Mouse (Mus musculus) hindbrain, embryonic 10.5 days (tissue): Measurements from ENCODE around the gene Rp9. TPM values are rescaled to one million over a fixed set of nuclear protein-coding genes. Genes with fewer than 3 reads are reported as not detected.
"Not testable (repeated sequence)": the region's sequence is repeated elsewhere in the genome, so short reads cannot be mapped to it uniquely, and the experiment has no call there.

Experiments
- DNase-seq: peaks from one replicate; pipeline ENCODE4 v3.0.0-alpha.2; 2017; ENCODE audit warnings: low spot score
- H3K27ac ChIP-seq: fragments of 300-500 bp; sonication (generic); 2 replicates; pipeline ENCODE4 v1.5.1; 2016; ENCODE audit warnings: mild to moderate bottlenecking, moderate library complexity
- H3K27me3 ChIP-seq: fragments of 300-500 bp; sonication (generic); 2 replicates; pipeline ENCODE4 v1.6.1; 2016; ENCODE audit warnings: mild to moderate bottlenecking; ENCODE audit not compliant: poor library complexity, insufficient read depth, severe bottlenecking
- H3K36me3 ChIP-seq: fragments of 300-500 bp; sonication (generic); 2 replicates; pipeline ENCODE4 v1.6.1; 2016; ENCODE audit warnings: mild to moderate bottlenecking, moderate library complexity
- H3K4me1 ChIP-seq: fragments of 300-500 bp; sonication (generic); replicated peaks from 2 replicates; pipeline ENCODE4 v1.6.1; 2016; ENCODE audit warnings: mild to moderate bottlenecking
- H3K4me3 ChIP-seq: fragments of 300-500 bp; sonication (generic); 2 replicates; pipeline ENCODE4 v1.5.1; 2016; ENCODE audit warnings: mild to moderate bottlenecking, moderate library complexity
- H3K9me3 ChIP-seq: fragments of 300-500 bp; sonication (generic); 2 replicates; pipeline ENCODE4 v1.6.1; 2016; ENCODE audit warnings: mild to moderate bottlenecking, moderate library complexity
- WGBS: fragments of 180-500 bp; shearing (Covaris S2); methylation state at CpG from one replicate; pipeline ENCODE4 v1.1.7; 2016; 5-methylcytosine and 5-hydroxymethylcytosine counted together
- polyA plus RNA-seq: library from polyadenylated mRNA; unstranded; fragments of >200 nt; fragmentation: Nextera tagmentation; extraction: Ambion mirVana; gene quantifications from 2 replicates; pipeline ENCODE4 v1.2.1, GENCODE M21; 2016

Rp9 gene
- polyA plus RNA-seq, 1 experiment from 2014 or later: 49.1 TPM

DNA sequence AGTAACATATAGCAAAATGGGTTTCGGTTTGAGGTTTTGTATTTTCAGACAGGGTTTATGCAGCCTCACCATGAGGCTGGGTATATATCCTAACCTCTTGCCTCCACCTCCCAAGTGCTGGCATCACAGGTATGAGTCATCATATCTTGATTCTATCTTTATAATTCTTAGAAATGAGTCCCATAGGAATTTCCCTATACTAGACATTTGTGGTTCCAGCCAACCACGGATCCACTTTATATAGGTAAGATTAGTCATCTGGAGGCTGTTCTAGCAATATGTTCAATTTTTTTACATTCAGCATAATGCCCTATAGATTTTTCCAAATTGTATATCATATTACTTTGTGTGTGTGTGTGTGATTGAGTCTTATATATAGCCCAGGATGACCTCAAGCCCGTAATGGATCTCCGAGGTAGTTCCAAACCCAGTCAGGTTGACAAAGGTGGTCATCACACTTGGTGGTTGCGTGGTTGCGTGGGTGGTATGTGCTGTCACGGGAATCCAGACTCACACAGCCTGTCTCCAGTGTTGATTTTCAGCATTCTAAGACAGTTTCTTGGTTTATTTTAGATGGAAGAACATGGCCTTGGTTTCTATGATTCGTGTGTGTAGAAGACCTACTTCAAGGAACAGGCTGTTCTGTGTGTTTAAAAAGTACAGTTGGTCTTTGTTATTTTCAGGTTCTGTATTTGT, 14.5 kb upstream of the Rp9 start:
- no peaks in the 10 kb centered on the region for H3K4me1 ChIP-seq
- no peaks in the 10 kb centered on the region for H3K36me3 ChIP-seq
- WGBS: 90% methylated on average over 8 of the region's 8 CpGs
- H3K4me3 ChIP-seq: no peak overlapping the region
- no peaks in the 10 kb centered on the region for H3K9me3 ChIP-seq
- no peak for DNase-seq
- no peaks in the 10 kb centered on the region for H3K27me3 ChIP-seq
- H3K27ac ChIP-seq: no peak overlapping the region

- Histone ChIP-seq H3K27ac (no peak overlapping the region), H3K4me3 (no peak overlapping the region), H3K9me3 (no peaks in the 10 kb centered on the region), H3K27me3 (no peaks in the 10 kb centered on the region), H3K4me1 (peaks cover 8% of the 10 kb centered on the region), H3K36me3 (no peaks in the 10 kb centered on the region)
- WGBS: 92% methylated on average over 8 of the region's 8 CpGs
- no peak for DNase-seq
Observed at GRCm38 (mm10) chr9:22478946-22479345, 9.4 kb upstream of the Rp9 start.

DNA sequence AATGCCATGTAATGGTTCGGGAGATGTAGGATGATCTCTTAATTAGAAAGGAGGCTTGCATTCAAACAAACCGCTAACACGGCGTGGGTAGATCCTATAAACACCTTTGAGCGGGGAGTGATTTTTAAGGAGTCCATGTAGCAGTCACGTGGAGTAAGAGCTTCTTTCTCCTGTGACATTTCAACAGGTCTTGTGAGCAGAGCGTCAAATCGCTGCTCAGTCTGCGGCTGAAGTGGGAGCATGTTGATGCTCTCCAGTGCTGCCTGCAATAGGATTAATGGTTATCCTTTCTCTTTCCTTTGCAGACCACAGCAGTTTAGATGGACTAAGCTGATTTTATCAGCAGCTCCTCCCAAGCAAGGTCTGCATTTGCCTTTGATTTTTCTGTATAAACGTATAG, 6.7 kb upstream of the Rp9 start:
- H3K27ac ChIP-seq: peak overlapping the region; percentile 82
- DNase-seq: peak; percentile 7
- H3K4me3 ChIP-seq: peak overlapping the region; percentile 71
- WGBS: 8% methylated on average over 10 of the region's 10 CpGs
- peaks cover 8% of the 10 kb centered on the region for H3K4me1 ChIP-seq
- H3K36me3 ChIP-seq: no peaks in the 10 kb centered on the region
- no peaks in the 10 kb centered on the region for H3K27me3 ChIP-seq
- H3K9me3 ChIP-seq: no peaks in the 10 kb centered on the region

DNA sequence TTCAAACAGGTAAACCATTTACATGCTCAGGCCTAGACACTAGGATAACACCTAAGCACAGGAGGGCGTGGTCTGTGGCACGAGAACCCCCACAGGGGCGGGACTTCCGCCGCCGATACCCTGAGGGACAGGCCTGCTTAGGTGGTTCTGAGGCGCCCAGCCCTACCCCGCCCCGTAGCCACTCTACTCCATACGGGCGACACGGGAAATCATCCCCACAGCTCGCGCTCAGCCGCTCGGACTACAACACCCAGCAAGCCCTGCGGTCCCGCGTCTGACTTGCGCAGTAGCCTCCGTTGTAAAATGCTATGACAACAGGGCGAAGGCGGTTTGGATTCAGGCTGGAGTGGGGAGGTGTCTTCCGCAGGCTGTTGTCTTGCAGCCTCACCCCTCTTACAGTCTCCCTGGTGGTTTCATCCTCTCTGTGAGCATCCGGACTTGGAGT, 5.9 kb upstream of the Rp9 start, which contains the start of gene Bbs9:
Gene Bbs9 (plus strand): TSS at position 292 of the 445 bp plus-strand sequence.
- Histone ChIP-seq H3K9me3 (no peaks in the 10 kb centered on the region), H3K4me1 (peaks cover 8% of the 10 kb centered on the region), H3K27ac (peak within 1 kb of the TSS; percentile 82), H3K4me3 (peak within 1 kb of the TSS; percentile 71), H3K36me3 (no peaks in the 10 kb centered on the region), H3K27me3 (no peaks in the 10 kb centered on the region)
- WGBS: under 1% methylated on average over 25 of the region's 25 CpGs
- DNase-seq: peak; percentile 93

- H3K4me3 ChIP-seq: no peak overlapping the region
- H3K9me3 ChIP-seq: no peaks in the 10 kb centered on the region
- 77% methylated on average over 8 of the region's 8 CpGs for WGBS
- H3K27ac ChIP-seq: no peak overlapping the region
- peaks cover 22% of the 10 kb centered on the region for H3K36me3 ChIP-seq
- H3K27me3 ChIP-seq: no peaks in the 10 kb centered on the region
- no peak for DNase-seq
- H3K4me1 ChIP-seq: peaks cover 10% of the 10 kb centered on the region
Observed at GRCm38 (mm10) chr9:22468899-22469259, 664 bp downstream of the Rp9 start.

DNA sequence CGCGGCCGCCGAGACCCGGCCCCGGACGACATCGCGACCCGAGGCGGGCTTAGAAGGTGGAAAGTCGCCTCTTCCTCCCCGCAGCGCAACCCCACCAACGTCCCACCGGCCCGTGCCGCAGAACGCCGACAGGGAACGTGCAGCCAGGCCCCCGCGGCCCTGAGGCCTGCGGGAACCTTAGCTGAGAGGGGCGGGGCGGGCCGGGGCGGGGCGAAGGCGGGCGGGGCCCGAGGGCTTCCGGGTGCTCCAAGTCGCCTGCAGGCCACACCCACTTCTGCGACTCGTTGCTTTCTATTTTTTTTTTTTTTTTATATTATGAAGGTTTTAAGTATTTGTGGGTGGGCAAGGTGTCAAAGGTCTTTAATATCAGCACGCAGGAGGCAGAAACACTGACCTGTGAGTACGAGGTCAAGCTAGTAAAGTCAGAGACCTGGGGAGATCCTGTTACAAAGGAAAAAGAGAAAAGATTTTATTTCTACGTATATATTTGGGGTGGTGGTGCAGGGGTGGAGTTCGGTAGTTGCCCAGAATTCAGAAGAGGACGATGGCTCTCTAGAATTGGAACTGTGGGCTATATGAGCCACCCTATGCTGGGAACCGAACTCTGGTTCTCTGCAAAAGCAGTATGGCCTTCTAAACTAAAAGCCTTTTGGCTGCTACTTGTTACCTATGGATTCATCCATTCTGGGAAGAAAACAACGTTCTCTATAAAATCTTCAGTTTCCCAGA, 1.2 kb downstream of the Rp9 start:
- DNase-seq: peak; percentile 88
- H3K4me1 ChIP-seq: peaks cover 10% of the 10 kb centered on the region
- H3K36me3 ChIP-seq: peaks cover 23% of the 10 kb centered on the region
- WGBS: 5% methylated on average over 43 of the region's 43 CpGs
- peak overlapping the region; percentile 95 for H3K27ac ChIP-seq
- H3K4me3 ChIP-seq: peak overlapping the region; percentile 88
- no peaks in the 10 kb centered on the region for H3K9me3 ChIP-seq
- H3K27me3 ChIP-seq: no peaks in the 10 kb centered on the region

DNA sequence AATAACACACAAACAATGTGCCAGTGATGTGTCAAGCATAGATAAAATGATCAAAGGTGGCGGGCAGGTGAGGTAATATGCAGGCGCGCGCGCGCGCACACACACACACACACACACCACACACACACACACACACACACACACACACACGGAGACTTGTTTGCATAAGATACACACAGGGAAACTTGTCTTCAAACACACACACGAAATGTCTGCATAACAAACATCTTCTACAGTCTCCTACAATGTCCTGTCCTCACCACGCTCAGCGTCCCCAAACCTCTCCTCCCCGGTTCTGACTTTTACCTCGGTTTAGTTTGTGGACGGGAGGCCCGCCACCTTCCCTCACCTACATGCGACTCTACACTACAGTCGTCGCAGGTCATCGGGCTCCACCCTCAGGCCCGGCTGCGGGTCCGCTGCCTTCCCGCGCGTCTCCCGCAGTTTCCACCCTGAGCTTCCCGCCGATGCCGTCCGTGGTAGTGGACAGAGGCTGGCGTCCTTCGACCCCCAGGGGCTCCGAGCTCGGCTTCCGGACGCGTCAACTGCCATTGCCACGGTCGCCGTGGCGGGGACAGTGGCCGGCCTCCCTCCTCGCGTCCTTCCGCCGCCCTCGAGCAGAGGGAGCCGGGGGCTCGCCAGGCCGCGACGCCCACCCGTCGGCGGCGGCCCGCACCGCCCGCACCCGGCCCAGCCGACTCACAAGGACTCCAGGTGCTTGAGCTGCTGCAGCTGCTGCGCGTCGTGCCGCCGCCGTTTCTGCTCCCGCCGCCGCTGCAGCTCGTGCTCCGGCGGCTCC, 2.0 kb downstream of the Rp9 start:
- Histone ChIP-seq H3K4me1 (peaks cover 10% of the 10 kb centered on the region), H3K27me3 (no peaks in the 10 kb centered on the region), H3K9me3 (no peaks in the 10 kb centered on the region), H3K36me3 (peaks cover 24% of the 10 kb centered on the region), H3K4me3 (peak overlapping the region; percentile 88), H3K27ac (peak overlapping the region; percentile 95)
- peak; percentile 66 for DNase-seq
- WGBS: 1% methylated on average over 73 of the region's 73 CpGs

GRCm38 (mm10) chr9:22466212-22466611, 3.3 kb downstream of the Rp9 start:
- Histone ChIP-seq H3K4me3 (no peak overlapping the region), H3K9me3 (no peaks in the 10 kb centered on the region), H3K36me3 (peaks cover 38% of the 10 kb centered on the region), H3K27me3 (no peaks in the 10 kb centered on the region), H3K4me1 (peaks cover 10% of the 10 kb centered on the region), H3K27ac (no peak overlapping the region)
- no peak for DNase-seq
- 96% methylated on average over 5 of the region's 5 CpGs for WGBS

GRCm38 (mm10) chr9:22461946-22462345, 7.6 kb downstream of the Rp9 start:
- Histone ChIP-seq H3K9me3 (no peaks in the 10 kb centered on the region), H3K4me1 (peaks cover under 1% of the 10 kb centered on the region), H3K4me3 (no peak overlapping the region), H3K36me3 (peaks cover 57% of the 10 kb centered on the region), H3K27me3 (no peaks in the 10 kb centered on the region), H3K27ac (no peak overlapping the region)
- WGBS: 94% methylated on average over 3 of the region's 3 CpGs
- DNase-seq: no peak

DNA sequence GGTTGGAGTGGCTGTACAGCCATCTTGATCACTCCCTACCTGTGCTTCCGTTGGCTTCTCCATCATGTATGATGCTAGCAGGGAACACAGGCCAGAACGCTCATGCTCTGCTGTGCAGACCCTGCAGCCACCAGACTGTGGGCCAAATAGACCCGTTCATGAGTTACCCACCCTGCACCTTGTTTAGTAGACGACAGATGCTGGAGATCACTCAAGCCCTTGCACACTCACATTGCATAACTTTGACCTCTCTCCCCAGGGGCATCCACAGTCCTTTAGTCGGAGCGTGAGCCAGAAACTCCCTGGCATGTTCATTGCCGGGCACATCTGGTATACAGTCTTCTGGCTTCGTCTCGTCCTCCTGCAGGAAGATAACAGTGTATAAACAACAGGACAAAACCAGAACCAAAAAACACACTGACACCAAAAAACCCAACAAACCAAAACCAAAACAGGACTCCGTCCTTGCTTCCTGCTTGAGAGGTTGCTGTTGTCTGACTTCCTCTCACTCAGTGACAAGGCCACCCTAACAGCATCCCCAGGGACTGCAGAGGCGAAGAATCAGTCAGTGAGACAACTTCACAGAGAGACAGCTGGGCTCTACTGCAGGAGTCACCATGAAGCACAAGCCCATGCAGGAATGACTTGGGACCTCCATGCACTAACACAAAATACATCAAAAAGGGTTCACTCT, 12.3 kb downstream of the Rp9 start:
- no peak for DNase-seq
- H3K36me3 ChIP-seq: peaks cover 76% of the 10 kb centered on the region
- no peaks in the 10 kb centered on the region for H3K9me3 ChIP-seq
- no peaks in the 10 kb centered on the region for H3K27me3 ChIP-seq
- H3K4me3 ChIP-seq: no peak overlapping the region
- WGBS: 91% methylated on average over 11 of the region's 11 CpGs
- H3K27ac ChIP-seq: no peak overlapping the region
- H3K4me1 ChIP-seq: no peaks in the 10 kb centered on the region

GRCm38 (mm10) chr9:22455041-22455440, 14.5 kb downstream of the Rp9 start:
- no peak for DNase-seq
- Histone ChIP-seq H3K36me3 (peaks cover 81% of the 10 kb centered on the region), H3K27me3 (no peaks in the 10 kb centered on the region)

GRCm38 (mm10) chr9:22453990-22454389, 15.6 kb downstream of the Rp9 start, which contains the start of gene Gm17545:
Gene Gm17545, plus strand, starts transcription at chr9:22454290.
- H3K36me3 ChIP-seq: peaks cover 92% of the 10 kb centered on the region
- H3K4me3 ChIP-seq, DNase-seq, H3K4me1 ChIP-seq, H3K9me3 ChIP-seq, H3K27ac ChIP-seq, H3K27me3 ChIP-seq: not testable (repeated sequence)
- WGBS: 91% methylated on average over 8 of the region's 8 CpGs

More at GRCm38 (mm10) chr9:22455041-22455440, 14.5 kb downstream of the Rp9 start:
- no peaks in the 10 kb centered on the region for H3K4me1 ChIP-seq
- H3K4me3 ChIP-seq: no peak overlapping the region
- H3K27ac ChIP-seq: no peak overlapping the region
- no peaks in the 10 kb centered on the region for H3K9me3 ChIP-seq
